Mouse (Mus musculus): ENCODE results near the gene Coq7. TPM values are rescaled to one million over a fixed set of nuclear protein-coding genes. Genes with fewer than 3 reads are reported as not detected.

Coq7 gene
- polyA plus RNA-seq, 1 experiment from 2014 or later = 206 TPM

- Histone ChIP-seq H3K4me2 (ENCODE audit: low read length) (no peak overlapping the region), H3K27me3 (ENCODE audit: control insufficient read depth, insufficient read depth, low read length) (no peaks in the 10 kb centered on the region), H3K36me3 (ENCODE audit: control insufficient read depth, insufficient read depth, low read length) (0 out of 2 replicates have a peak, but pooled peaks cover 2% of the 10 kb centered on the region), H3K4me3 (ENCODE audit: control insufficient read depth in 1 of 2, insufficient read depth in 1 of 2, low read depth in 1 of 2, low read length in 2 of 2) (no peak overlapping the region), H3K9me3 (ENCODE audit: control insufficient read depth, low read length) (peaks cover 7% of the 10 kb centered on the region; the same call in 1 of the 2 replicates), H3K9ac (ENCODE audit: low read length) (no peak overlapping the region), H3K4me1 (ENCODE audit: control insufficient read depth in 2 of 2, insufficient read depth in 2 of 2, low read length in 2 of 2) (no peaks in the 10 kb centered on the region), H3K27ac (replicated peaks in 1 of 2; ENCODE audit: control insufficient read depth in 1 of 2, insufficient read depth in 1 of 2, low read depth in 2 of 2, low read length in 2 of 2) (no peak overlapping the region)
- 77% methylated on average over 10 of the region's 10 CpGs for WGBS
- no peak for ATAC-seq (ENCODE audit: insufficient number of reproducible peaks, insufficient read depth, low FRiP score, low read depth)
Measured at GRCm38 (mm10) chr7:118547451-118547850, 14.3 kb upstream of the Coq7 start.

- 81% methylated on average over 4 of the region's 4 CpGs for WGBS
- ATAC-seq (ENCODE audit: insufficient number of reproducible peaks, insufficient read depth, low FRiP score, low read depth) = no peak
- Histone ChIP-seq H3K9me3 (ENCODE audit: control insufficient read depth, low read length) (no peaks in the 10 kb centered on the region), H3K4me2 (ENCODE audit: low read length) (no peak overlapping the region), H3K27ac (replicated peaks in 1 of 2; ENCODE audit: control insufficient read depth in 1 of 2, insufficient read depth in 1 of 2, low read depth in 2 of 2, low read length in 2 of 2) (no peak overlapping the region), H3K27me3 (ENCODE audit: control insufficient read depth, insufficient read depth, low read length) (no peaks in the 10 kb centered on the region), H3K9ac (ENCODE audit: low read length) (no peak overlapping the region), H3K4me3 (ENCODE audit: control insufficient read depth in 1 of 2, insufficient read depth in 1 of 2, low read depth in 1 of 2, low read length in 2 of 2) (no peak overlapping the region), H3K4me1 (ENCODE audit: control insufficient read depth in 2 of 2, insufficient read depth in 2 of 2, low read length in 2 of 2) (no peaks in the 10 kb centered on the region), H3K36me3 (ENCODE audit: control insufficient read depth, insufficient read depth, low read length) (0 out of 2 replicates have a peak, but pooled peaks cover 2% of the 10 kb centered on the region)
Measured at GRCm38 (mm10) chr7:118544128-118544527, 11.0 kb upstream of the Coq7 start.

- no peak for ATAC-seq (ENCODE audit: insufficient number of reproducible peaks, insufficient read depth, low FRiP score, low read depth)
- Histone ChIP-seq H3K9me3 (ENCODE audit: control insufficient read depth, low read length) (no peaks in the 10 kb centered on the region), H3K4me1 (ENCODE audit: control insufficient read depth in 2 of 2, insufficient read depth in 2 of 2, low read length in 2 of 2) (peaks cover 0 to 3% of the 10 kb centered on the region in 2 experiments; a peak in 1 of 4 replicates), H3K4me3 (ENCODE audit: control insufficient read depth in 1 of 2, insufficient read depth in 1 of 2, low read depth in 1 of 2, low read length in 2 of 2) (no peak overlapping the region), H3K36me3 (ENCODE audit: control insufficient read depth, insufficient read depth, low read length) (no peaks in the 10 kb centered on the region), H3K27me3 (ENCODE audit: control insufficient read depth, insufficient read depth, low read length) (no peaks in the 10 kb centered on the region), H3K27ac (replicated peaks in 1 of 2; ENCODE audit: control insufficient read depth in 1 of 2, insufficient read depth in 1 of 2, low read depth in 2 of 2, low read length in 2 of 2) (no peak overlapping the region), H3K9ac (ENCODE audit: low read length) (no peak overlapping the region), H3K4me2 (ENCODE audit: low read length) (no peak overlapping the region)
- 80% methylated on average over 4 of the region's 4 CpGs for WGBS
Measured at GRCm38 (mm10) chr7:118535076-118535475, 1.9 kb upstream of the Coq7 start.

- H3K4me2 ChIP-seq (ENCODE audit: low read length) = no peak overlapping the region
- no peak overlapping the region for H3K27ac ChIP-seq (replicated peaks in 1 of 2; ENCODE audit: control insufficient read depth in 1 of 2, insufficient read depth in 1 of 2, low read depth in 2 of 2, low read length in 2 of 2)
- H3K9me3 ChIP-seq (ENCODE audit: control insufficient read depth, low read length) = no peaks in the 10 kb centered on the region
- no peak for ATAC-seq (ENCODE audit: insufficient number of reproducible peaks, insufficient read depth, low FRiP score, low read depth)
- no peak overlapping the region for H3K9ac ChIP-seq (ENCODE audit: low read length)
- H3K27me3 ChIP-seq (ENCODE audit: control insufficient read depth, insufficient read depth, low read length) = no peaks in the 10 kb centered on the region
- no peak overlapping the region for H3K4me3 ChIP-seq (ENCODE audit: control insufficient read depth in 1 of 2, insufficient read depth in 1 of 2, low read depth in 1 of 2, low read length in 2 of 2)
- 61% methylated on average over 3 of the region's 3 CpGs for WGBS
- 0 out of 2 replicates have a peak, but pooled peaks cover 2% of the 10 kb centered on the region for H3K36me3 ChIP-seq (ENCODE audit: control insufficient read depth, insufficient read depth, low read length)
- peaks cover 0 to 3% of the 10 kb centered on the region in 2 experiments; a peak in 1 of 4 replicates for H3K4me1 ChIP-seq (ENCODE audit: control insufficient read depth in 2 of 2, insufficient read depth in 2 of 2, low read length in 2 of 2)
Measured at GRCm38 (mm10) chr7:118534326-118534725, 1.2 kb upstream of the Coq7 start.

- ATAC-seq (ENCODE audit: insufficient number of reproducible peaks, insufficient read depth, low FRiP score, low read depth) = peak; percentile 92
- H3K36me3 ChIP-seq (ENCODE audit: control insufficient read depth, insufficient read depth, low read length) = peaks cover 17% of the 10 kb centered on the region
- peak overlapping the region; percentile 98 to 100 for H3K27ac ChIP-seq (replicated peaks in 1 of 2; ENCODE audit: control insufficient read depth in 1 of 2, insufficient read depth in 1 of 2, low read depth in 2 of 2, low read length in 2 of 2)
- H3K4me2 ChIP-seq (ENCODE audit: low read length) = peak overlapping the region; percentile 76
- H3K4me1 ChIP-seq (ENCODE audit: control insufficient read depth in 2 of 2, insufficient read depth in 2 of 2, low read length in 2 of 2) = peaks cover 0 to 3% of the 10 kb centered on the region in 2 experiments; a peak in 1 of 4 replicates
- H3K9me3 ChIP-seq (ENCODE audit: control insufficient read depth, low read length) = no peaks in the 10 kb centered on the region
- peak overlapping the region; percentile 71 to 91 for H3K4me3 ChIP-seq (ENCODE audit: control insufficient read depth in 1 of 2, insufficient read depth in 1 of 2, low read depth in 1 of 2, low read length in 2 of 2)
- peak overlapping the region; percentile 93 for H3K9ac ChIP-seq (ENCODE audit: low read length)
- WGBS = under 1% methylated on average over 36 of the region's 36 CpGs
- H3K27me3 ChIP-seq (ENCODE audit: control insufficient read depth, insufficient read depth, low read length) = no peaks in the 10 kb centered on the region
Measured at GRCm38 (mm10) chr7:118532519-118533177, 508 bp downstream of the Coq7 start.

GRCm38 (mm10) chr7:118526967-118527366 lies 6.2 kb downstream of the Coq7 start:
- H3K9me3 ChIP-seq (ENCODE audit: control insufficient read depth, low read length) = no peaks in the 10 kb centered on the region
- no peaks in the 10 kb centered on the region for H3K4me1 ChIP-seq (ENCODE audit: control insufficient read depth in 2 of 2, insufficient read depth in 2 of 2, low read length in 2 of 2)
- H3K36me3 ChIP-seq (ENCODE audit: control insufficient read depth, insufficient read depth, low read length) = peaks cover 62% of the 10 kb centered on the region
- H3K4me3 ChIP-seq (ENCODE audit: control insufficient read depth in 1 of 2, insufficient read depth in 1 of 2, low read depth in 1 of 2, low read length in 2 of 2) = no peak overlapping the region
- no peak for ATAC-seq (ENCODE audit: insufficient number of reproducible peaks, insufficient read depth, low FRiP score, low read depth)
- no peaks in the 10 kb centered on the region for H3K27me3 ChIP-seq (ENCODE audit: control insufficient read depth, insufficient read depth, low read length)
- no peak overlapping the region for H3K9ac ChIP-seq (ENCODE audit: low read length)
- no peak overlapping the region for H3K27ac ChIP-seq (replicated peaks in 1 of 2; ENCODE audit: control insufficient read depth in 1 of 2, insufficient read depth in 1 of 2, low read depth in 2 of 2, low read length in 2 of 2)
- no peak overlapping the region for H3K4me2 ChIP-seq (ENCODE audit: low read length)
- 79% methylated on average over 4 of the region's 4 CpGs for WGBS

- no peaks in the 10 kb centered on the region for H3K27me3 ChIP-seq (ENCODE audit: control insufficient read depth, insufficient read depth, low read length)
- H3K9me3 ChIP-seq (ENCODE audit: control insufficient read depth, low read length) = no peaks in the 10 kb centered on the region
- WGBS = 47% methylated on average over 5 of the region's 5 CpGs
- no peaks in the 10 kb centered on the region; a peak in 1 of 4 replicates for H3K4me1 ChIP-seq (ENCODE audit: control insufficient read depth in 2 of 2, insufficient read depth in 2 of 2, low read length in 2 of 2)
- no peak overlapping the region for H3K4me3 ChIP-seq (ENCODE audit: control insufficient read depth in 1 of 2, insufficient read depth in 1 of 2, low read depth in 1 of 2, low read length in 2 of 2)
- no peak overlapping the region for H3K4me2 ChIP-seq (ENCODE audit: low read length)
- ATAC-seq (ENCODE audit: insufficient number of reproducible peaks, insufficient read depth, low FRiP score, low read depth) = no peak
- H3K27ac ChIP-seq (replicated peaks in 1 of 2; ENCODE audit: control insufficient read depth in 1 of 2, insufficient read depth in 1 of 2, low read depth in 2 of 2, low read length in 2 of 2) = peak overlapping the region in 1 of 2 experiments; percentile 11; a peak in 1 of 4 replicates
- no peak overlapping the region for H3K9ac ChIP-seq (ENCODE audit: low read length)
- peaks cover 40% of the 10 kb centered on the region for H3K36me3 ChIP-seq (ENCODE audit: control insufficient read depth, insufficient read depth, low read length)
Measured at GRCm38 (mm10) chr7:118522077-118522476, 11.1 kb downstream of the Coq7 start.
